Mouse (Mus musculus) embryo, embryonic 9.5 days (tissue): ENCODE measurements at regions not wholly inside any gene's neighbourhood (a gene's known extent, or its start where the extent isn't known, plus 50 kb on each side); places are given as distances from the start of the nearest gene placed in this dataset.

Source experiments
- DNase-seq: peaks from one replicate; pipeline ENCODE4 v3.0.0-alpha.2; 2017; ENCODE audit errors: extremely low spot score

GRCm38 (mm10) chr13:98579731-98580130 is 57.5 kb downstream of the Tmem174 start:
- DNase-seq = no peak

GRCm38 (mm10) chr13:98578426-98579066 is 58.7 kb downstream of the Tmem174 start:
- no peak for DNase-seq

- DNase-seq = no peak
Measured at GRCm38 (mm10) chr13:98576061-98576460, 61.1 kb downstream of the Tmem174 start.

- no peak for DNase-seq
Measured at GRCm38 (mm10) chr13:98574057-98574323, 63.2 kb downstream of the Tmem174 start.

- DNase-seq = peak; percentile 56
Measured at GRCm38 (mm10) chr13:98573261-98574056, 63.8 kb downstream of the Tmem174 start.

GRCm38 (mm10) chr13:98572581-98573260 is 64.5 kb downstream of the Tmem174 start:
- peak; percentile 83 for DNase-seq

- DNase-seq = no peak
Measured at GRCm38 (mm10) chr13:98572011-98572570, 65.1 kb downstream of the Tmem174 start.

- no peak for DNase-seq
Measured at GRCm38 (mm10) chr13:98571051-98571450, 66.2 kb downstream of the Tmem174 start.

- DNase-seq = no peak
Measured at GRCm38 (mm10) chr13:98555693-98556092, 63.9 kb upstream of the Gm10320 start.

- DNase-seq = no peak
Measured at GRCm38 (mm10) chr13:98551471-98552020, 59.7 kb upstream of the Gm10320 start.

GRCm38 (mm10) chr13:98547223-98547622 is 55.4 kb upstream of the Gm10320 start:
- no peak for DNase-seq

GRCm38 (mm10) chr13:98546116-98546515 is 54.3 kb upstream of the Gm10320 start:
- no peak for DNase-seq

- DNase-seq = no peak
Measured at GRCm38 (mm10) chr13:98545398-98545797, 53.6 kb upstream of the Gm10320 start.

GRCm38 (mm10) chr13:98544051-98544450 is 52.2 kb upstream of the Gm10320 start:
- no peak for DNase-seq
